8 mouse cellular contexts compared by ENCODE assay signal in the genomic region with DNA sequence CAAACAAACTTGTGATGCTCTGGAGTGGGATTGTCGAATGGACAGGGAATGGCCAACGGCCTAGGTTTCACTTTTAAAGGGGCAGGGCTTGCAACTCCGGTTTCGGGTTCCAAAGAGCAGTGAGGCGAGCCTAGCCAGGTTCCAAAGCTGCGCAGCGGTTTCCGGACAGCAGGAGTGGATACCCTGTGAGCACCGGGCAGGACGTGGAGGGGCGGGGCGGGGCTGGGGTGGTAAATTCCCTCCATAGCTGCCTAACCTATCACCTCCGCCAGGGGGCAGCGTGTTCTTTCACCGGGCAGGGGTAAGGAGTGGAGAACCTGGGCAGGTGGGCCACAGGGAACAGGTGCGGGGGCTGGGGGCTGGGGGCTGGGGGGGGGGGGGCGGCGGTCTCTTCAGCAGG. TPM values are rescaled to one million over a fixed set of nuclear protein-coding genes. Genes with fewer than 3 reads are reported as not detected.
A peak's percentile ranks its signal among the peaks of the same experiment; 100 is the strongest.
DNase-seq lines count a peak whose midpoint lies in the region; ATAC-seq lines count a peak whose summit lies in the region.

A gene (plus strand): TSS at position 112 of the 400 bp plus-strand sequence.

- no peak within 1 kb of the TSS for H3K27ac ChIP-seq in embryonic facial prominence, embryonic 13.5 days
- H3K27ac ChIP-seq in heart, embryonic 11.5 days (ENCODE audit: low read depth, low read length) = no peak within 1 kb of the TSS
- no peak within 1 kb of the TSS for H3K27ac ChIP-seq in kidney, embryonic 14.5 days (ENCODE audit: low read depth, low read length)
- H3K27ac ChIP-seq in liver, embryonic 15.5 days (replicated peaks) = no peak within 1 kb of the TSS
- no peak within 1 kb of the TSS for H3K27ac ChIP-seq in neural tube, embryonic 11.5 days (ENCODE audit: low read depth, low read length)

- 2% methylated on average over 16 of the region's 18 CpGs for WGBS in embryonic facial prominence, embryonic 13.5 days
- WGBS in heart, embryonic 11.5 days (ENCODE audit: insufficient replicate concordance) = 2% methylated on average over 17 of the region's 18 CpGs
- WGBS in kidney, embryonic 14.5 days = under 1% methylated on average over 14 of the region's 18 CpGs
- 2% methylated on average over 18 of the region's 18 CpGs for WGBS in liver, embryonic 15.5 days (ENCODE audit: insufficient replicate concordance)
- under 1% methylated on average over 14 of the region's 18 CpGs for WGBS in neural tube, embryonic 11.5 days

- no peaks in the 10 kb centered on the region for H3K27me3 ChIP-seq in embryonic facial prominence, embryonic 13.5 days
- H3K27me3 ChIP-seq in heart, embryonic 11.5 days (ENCODE audit: control insufficient read depth, insufficient read depth, low read length) = 0 out of 2 replicates have a peak, but pooled peaks cover 3% of the 10 kb centered on the region
- no peaks in the 10 kb centered on the region for H3K27me3 ChIP-seq in kidney, embryonic 14.5 days (ENCODE audit: control insufficient read depth, insufficient read depth, low read length)
- no peaks in the 10 kb centered on the region for H3K27me3 ChIP-seq in liver, embryonic 15.5 days
- peaks cover 4% of the 10 kb centered on the region; the same call in 1 of the 2 replicates for H3K27me3 ChIP-seq in neural tube, embryonic 11.5 days (ENCODE audit: control insufficient read depth, insufficient read depth, low read length)

- H3K9ac ChIP-seq in embryonic facial prominence, embryonic 13.5 days = peak within 1 kb of the TSS; percentile 47
- peak within 1 kb of the TSS; percentile 29; the same call in 1 of the 2 replicates for H3K9ac ChIP-seq in heart, embryonic 11.5 days (ENCODE audit: low read depth, low read length)
- 0 out of 2 replicates have a peak within 1 kb of the TSS, but pooled peaks have one; percentile 58 for H3K9ac ChIP-seq in kidney, embryonic 14.5 days (ENCODE audit: low read depth, low read length)
- H3K9ac ChIP-seq in liver, embryonic 15.5 days = peak within 1 kb of the TSS; percentile 85; the same call in 1 of the 2 replicates
- H3K9ac ChIP-seq in neural tube, embryonic 11.5 days (ENCODE audit: low read length) = no peak within 1 kb of the TSS

- peak within 1 kb of the TSS; percentile 80 for H3K4me2 ChIP-seq in embryonic facial prominence, embryonic 13.5 days
- H3K4me2 ChIP-seq in heart, embryonic 11.5 days = peak within 1 kb of the TSS; percentile 77
- H3K4me2 ChIP-seq in kidney, embryonic 14.5 days (replicated peaks; ENCODE audit: low read depth, low read length) = peak within 1 kb of the TSS; percentile 73
- peak within 1 kb of the TSS; percentile 98 for H3K4me2 ChIP-seq in liver, embryonic 15.5 days
- peak within 1 kb of the TSS; percentile 78 for H3K4me2 ChIP-seq in neural tube, embryonic 11.5 days (ENCODE audit: low read depth)

- peaks cover 42% of the 10 kb centered on the region for H3K4me1 ChIP-seq in embryonic facial prominence, embryonic 13.5 days
- peaks cover 18% of the 10 kb centered on the region for H3K4me1 ChIP-seq in heart, embryonic 11.5 days (ENCODE audit: control insufficient read depth, insufficient read depth, low read length)
- H3K4me1 ChIP-seq in kidney, embryonic 14.5 days (ENCODE audit: control insufficient read depth, insufficient read depth, low read length) = peaks cover 27% of the 10 kb centered on the region
- H3K4me1 ChIP-seq in liver, embryonic 15.5 days (replicated peaks) = peaks cover 51% of the 10 kb centered on the region
- H3K4me1 ChIP-seq in neural tube, embryonic 11.5 days (ENCODE audit: control insufficient read depth, insufficient read depth, low read length) = peaks cover 24% of the 10 kb centered on the region

- H3K36me3 ChIP-seq in embryonic facial prominence, embryonic 13.5 days = no peaks in the 10 kb centered on the region
- 0 out of 2 replicates have a peak, but pooled peaks cover 1% of the 10 kb centered on the region for H3K36me3 ChIP-seq in heart, embryonic 11.5 days (ENCODE audit: control insufficient read depth, insufficient read depth, low read length)
- H3K36me3 ChIP-seq in kidney, embryonic 14.5 days (ENCODE audit: control insufficient read depth, insufficient read depth, low read length) = no peaks in the 10 kb centered on the region
- H3K36me3 ChIP-seq in liver, embryonic 15.5 days (replicated peaks) = no peaks in the 10 kb centered on the region
- no peaks in the 10 kb centered on the region for H3K36me3 ChIP-seq in neural tube, embryonic 11.5 days (ENCODE audit: control insufficient read depth, insufficient read depth, low read length)

- no peaks in the 10 kb centered on the region for H3K9me3 ChIP-seq in embryonic facial prominence, embryonic 13.5 days
- H3K9me3 ChIP-seq in heart, embryonic 11.5 days (replicated peaks; ENCODE audit: control insufficient read depth, low read length) = no peaks in the 10 kb centered on the region
- H3K9me3 ChIP-seq in kidney, embryonic 14.5 days (ENCODE audit: control insufficient read depth, low read length) = no peaks in the 10 kb centered on the region
- H3K9me3 ChIP-seq in liver, embryonic 15.5 days (replicated peaks) = no peaks in the 10 kb centered on the region
- no peaks in the 10 kb centered on the region for H3K9me3 ChIP-seq in neural tube, embryonic 11.5 days (ENCODE audit: control insufficient read depth, low read length)

- no peak for ATAC-seq in embryonic facial prominence, embryonic 13.5 days (ENCODE audit: insufficient number of reproducible peaks, insufficient read depth, low FRiP score, low TSS enrichment, low read depth)
- ATAC-seq in heart, embryonic 11.5 days (replicated peaks; ENCODE audit: insufficient number of reproducible peaks, low FRiP score, low TSS enrichment) = no peak; the same call in 1 of the 2 replicates
- ATAC-seq in kidney, embryonic 14.5 days (ENCODE audit: low FRiP score, low TSS enrichment) = peak; percentile 48
- no peak for ATAC-seq in liver, embryonic 15.5 days (ENCODE audit: insufficient read depth)
- no peak for ATAC-seq in neural tube, embryonic 11.5 days (ENCODE audit: insufficient read depth, low FRiP score, low TSS enrichment)

- DNase-seq in right cerebral cortex, postnatal 4 days = peak; percentile 46
- no peak for DNase-seq in right cerebral cortex, adult 18-20 months
- peak; percentile 45 for DNase-seq in neural tube, embryonic 11.5 days (ENCODE audit: low spot score)
- DNase-seq in thymus, postnatal 4 days = peak; percentile 84

- peak within 1 kb of the TSS; percentile 91 for H3K4me3 ChIP-seq in embryonic facial prominence, embryonic 13.5 days
- H3K4me3 ChIP-seq in heart, embryonic 11.5 days (ENCODE audit: low read depth, low read length) = peak within 1 kb of the TSS; percentile 86
- peak within 1 kb of the TSS; percentile 86 for H3K4me3 ChIP-seq in kidney, embryonic 14.5 days (ENCODE audit: low read length)
- peak within 1 kb of the TSS; percentile 90 for H3K4me3 ChIP-seq in liver, embryonic 15.5 days (replicated peaks)
- H3K4me3 ChIP-seq in neural tube, embryonic 11.5 days (ENCODE audit: low read depth, low read length) = peak within 1 kb of the TSS; percentile 95

RNA-seq across cellular contexts. Expression of the gene that starts here (rescaled TPM):
- polyA plus RNA-seq in embryonic facial prominence, embryonic 13.5 days (2015; fragmentation: Nextera tagmentation; extraction: Ambion mirVana) = 14.4 and 26.7 TPM in 2 replicates
- polyA plus RNA-seq in heart, embryonic 11.5 days (2014; fragmentation: Nextera tagmentation; extraction: Ambion mirVana) = 28.0 and 31.7 TPM in 2 replicates
- 24.0 and 32.7 TPM in 2 replicates for polyA plus RNA-seq in kidney, embryonic 14.5 days (2014; fragmentation: Nextera tagmentation; extraction: Ambion mirVana)
- 9.2 and 9.6 TPM in 2 replicates for polyA plus RNA-seq in liver, embryonic 15.5 days (2015; fragmentation: Nextera tagmentation; extraction: Ambion mirVana)
- 26.0 and 28.6 TPM in 2 replicates for polyA plus RNA-seq in neural tube, embryonic 11.5 days (2014; fragmentation: Nextera tagmentation; extraction: Ambion mirVana)
